Mouse (Mus musculus) MEL (cell line): ENCODE results near the gene Babam2. TPM values are rescaled to one million over a fixed set of nuclear protein-coding genes. Genes with fewer than 3 reads are reported as not detected.

Experiments
- DNase-seq: peaks from one replicate; pipeline ENCODE4 v3.0.0; 2011; ENCODE audit warnings: low read depth, low spot score
- H3K27ac ChIP-seq: 2 replicates; pipeline ENCODE4 v1.5.1; 2012; ENCODE audit warnings: low read depth, mild to moderate bottlenecking, control low read depth, low read length, moderate library complexity; ENCODE audit not compliant: control insufficient read depth
- H3K27me3 ChIP-seq, 2 experiments: fragments of 150-350 bp in 1 of 2; sonication (generic) in 1 of 2; 2 replicates each; pipeline ENCODE4 v1.6.1; 2012; ENCODE audit warnings: low read length in 2 of 2, mild to moderate bottlenecking in 2 of 2, improper control_type of control experiment in 1 of 2, moderate library complexity in 1 of 2; ENCODE audit not compliant: insufficient read depth in 2 of 2, control insufficient read depth in 1 of 2
- H3K36me3 ChIP-seq, 2 experiments: 2 replicates each; pipeline ENCODE4 v1.6.1; 2012 to 2014; ENCODE audit warnings: low read length in 2 of 2, improper control_type of control experiment in 1 of 2, inconsistent platforms in 1 of 2, mild to moderate bottlenecking in 1 of 2; ENCODE audit not compliant: insufficient read depth in 2 of 2, control insufficient read depth in 1 of 2
- H3K4me1 ChIP-seq, 2 experiments: fragments of 150-350 bp in 1 of 2; sonication (generic) in 1 of 2; 2 replicates each; pipeline ENCODE4 v1.6.1; 2012; ENCODE audit warnings: low read length in 2 of 2, improper control_type of control experiment in 1 of 2, mild to moderate bottlenecking in 1 of 2; ENCODE audit not compliant: insufficient read depth in 2 of 2, control insufficient read depth in 1 of 2
- H3K4me3 ChIP-seq, 2 experiments: fragments of 150-350 bp in 1 of 2; sonication (generic) in 1 of 2; 2 replicates each; pipeline ENCODE4 v1.5.1; 2012; ENCODE audit warnings: low read depth in 2 of 2, low read length in 2 of 2, mild to moderate bottlenecking in 2 of 2, moderate library complexity in 2 of 2, control low read depth in 1 of 2, improper control_type of control experiment in 1 of 2; ENCODE audit not compliant: control insufficient read depth in 1 of 2, insufficient read depth in 1 of 2
- H3K79me2 ChIP-seq: 2 replicates; pipeline ENCODE4 v1.6.1; 2012; ENCODE audit warnings: mild to moderate bottlenecking, low read length, moderate library complexity; ENCODE audit not compliant: control insufficient read depth, poor library complexity, insufficient read depth
- H3K9ac ChIP-seq: 2 replicates; pipeline ENCODE4 v1.6.1; 2012; ENCODE audit warnings: low read depth, mild to moderate bottlenecking, control low read depth, low read length, moderate library complexity; ENCODE audit not compliant: control insufficient read depth, poor library complexity, severe bottlenecking
- H3K9me3 ChIP-seq: fragments of 150-350 bp; sonication (generic); replicated peaks from 2 replicates; pipeline ENCODE4 v1.6.1; 2012; ENCODE audit warnings: mild to moderate bottlenecking, low read length, improper control_type of control experiment, moderate library complexity; ENCODE audit not compliant: insufficient read depth
- BHLHE40 ChIP-seq: IDR thresholded peaks from 2 replicates; pipeline ENCODE4 v1.6.1; 2012; ENCODE audit warnings: low read depth, mild to moderate bottlenecking, inconsistent platforms, low read length, improper control_type of control experiment, borderline replicate concordance
- CHD2 ChIP-seq: IDR thresholded peaks from 2 replicates; pipeline ENCODE4 v1.6.1; 2011; ENCODE audit warnings: low read length, improper control_type of control experiment
- CTCF ChIP-seq, 3 experiments: IDR thresholded peaks in 2 of 3; conservative IDR thresholded peaks in 1 of 3; 2 replicates each; pipeline ENCODE4 v1.5.1; 2011 to 2012; ENCODE audit warnings: low read length in 3 of 3, low read depth in 2 of 3, mild to moderate bottlenecking in 2 of 3, improper control_type of control experiment in 1 of 3, inconsistent platforms in 1 of 3, mixed read lengths in 1 of 3, moderate library complexity in 1 of 3; ENCODE audit not compliant: control insufficient read depth in 1 of 3, insufficient read depth in 1 of 3, poor library complexity in 1 of 3, severe bottlenecking in 1 of 3
- ELF1 ChIP-seq: IDR thresholded peaks from 2 replicates; pipeline ENCODE4 v1.6.1; 2014; ENCODE audit warnings: low read depth, mild to moderate bottlenecking, inconsistent platforms, low read length, improper control_type of control experiment, moderate library complexity
- GABPA ChIP-seq: IDR thresholded peaks from 2 replicates; pipeline ENCODE4 v1.6.1; 2012; ENCODE audit warnings: low read depth, mild to moderate bottlenecking, inconsistent platforms, low read length, improper control_type of control experiment, moderate library complexity
- HCFC1 ChIP-seq: IDR thresholded peaks from 2 replicates; pipeline ENCODE4 v1.6.1; 2012; ENCODE audit warnings: low read depth, mild to moderate bottlenecking, inconsistent platforms, low read length, improper control_type of control experiment, moderate library complexity
- JUND ChIP-seq: IDR thresholded peaks from 2 replicates; pipeline ENCODE4 v1.6.1; 2011; ENCODE audit warnings: low read depth, mild to moderate bottlenecking, improper control_type of control experiment, low read length
- MAFK ChIP-seq: IDR thresholded peaks from 2 replicates; pipeline ENCODE4 v1.6.1; 2011; ENCODE audit warnings: low read depth, mild to moderate bottlenecking, low read length, improper control_type of control experiment, borderline replicate concordance
- MXI1 ChIP-seq: IDR thresholded peaks from 2 replicates; pipeline ENCODE4 v1.6.1; 2011; ENCODE audit warnings: mild to moderate bottlenecking, low read depth, low read length, improper control_type of control experiment
- MYC ChIP-seq: IDR thresholded peaks from 2 replicates; pipeline ENCODE4 v1.6.1; 2011; ENCODE audit warnings: low read depth, mild to moderate bottlenecking, low read length, improper control_type of control experiment, moderate library complexity
- POLR2A ChIP-seq, 2 experiments: IDR thresholded peaks; 2 replicates each; pipeline ENCODE4 v1.6.1; 2011 to 2012; ENCODE audit warnings: low read length in 2 of 2, mild to moderate bottlenecking in 2 of 2, control low read depth in 1 of 2, improper control_type of control experiment in 1 of 2, low read depth in 1 of 2, moderate library complexity in 1 of 2; ENCODE audit not compliant: control insufficient read depth in 1 of 2, insufficient read depth in 1 of 2, poor library complexity in 1 of 2
- POLR2AphosphoS5 ChIP-seq: IDR thresholded peaks from 2 replicates; pipeline ENCODE4 v1.6.1; 2012; ENCODE audit warnings: low read depth, borderline replicate concordance, mild to moderate bottlenecking, inconsistent platforms, low read length, moderate library complexity, mixed read lengths
- RAD21 ChIP-seq: IDR thresholded peaks from 2 replicates; pipeline ENCODE4 v1.6.1; 2011; ENCODE audit warnings: mild to moderate bottlenecking, low read depth, low read length, improper control_type of control experiment
- SMC3 ChIP-seq: IDR thresholded peaks from 2 replicates; pipeline ENCODE4 v1.6.1; 2011; ENCODE audit warnings: low read depth, low read length, improper control_type of control experiment
- TAL1 ChIP-seq: IDR thresholded peaks from 2 replicates; pipeline ENCODE4 v1.6.1; 2012; ENCODE audit warnings: mild to moderate bottlenecking, inconsistent platforms, low read length, moderate library complexity, mixed read lengths
- TBP ChIP-seq: IDR thresholded peaks from 2 replicates; pipeline ENCODE4 v1.8.0; 2011; ENCODE audit warnings: low read depth, low read length, improper control_type of control experiment
- TCF12 ChIP-seq: IDR thresholded peaks from 2 replicates; pipeline ENCODE4 v1.6.1; 2014; ENCODE audit warnings: low read depth, mild to moderate bottlenecking, inconsistent platforms, low read length, improper control_type of control experiment, moderate library complexity
- UBTF ChIP-seq: IDR thresholded peaks from 2 replicates; pipeline ENCODE4 v1.6.1; 2012; ENCODE audit warnings: low read depth, mild to moderate bottlenecking, inconsistent platforms, low read length, improper control_type of control experiment, moderate library complexity, borderline replicate concordance; ENCODE audit not compliant: insufficient read depth
- USF1 ChIP-seq: IDR thresholded peaks from 2 replicates; pipeline ENCODE4 v1.6.1; 2014; ENCODE audit warnings: low read depth, mild to moderate bottlenecking, inconsistent platforms, low read length, improper control_type of control experiment, moderate library complexity
- ZC3H11A ChIP-seq: IDR thresholded peaks from 2 replicates; pipeline ENCODE4 v1.6.1; 2012; ENCODE audit warnings: low read depth, mild to moderate bottlenecking, inconsistent platforms, low read length, improper control_type of control experiment
- ZKSCAN1 ChIP-seq: IDR thresholded peaks from 2 replicates; pipeline ENCODE4 v1.6.1; 2012; ENCODE audit warnings: low read depth, mild to moderate bottlenecking, inconsistent platforms, low read length, improper control_type of control experiment, moderate library complexity
- ZNF384 ChIP-seq: IDR thresholded peaks from 2 replicates; pipeline ENCODE4 v1.6.1; 2012; ENCODE audit warnings: low read depth, mild to moderate bottlenecking, inconsistent platforms, low read length, improper control_type of control experiment
- polyA plus RNA-seq, 2 experiments: library from polyadenylated mRNA; stranded (reverse) in 1 of 2; unstranded in 1 of 2; fragments of >175 nt in 1 of 2; fragments of >200 nt in 1 of 2; gene quantifications; 2 replicates each; pipeline versions ENCODE4 v1.2.1 to v1.2.4; 2012; ENCODE audit warnings: low replicate concordance in 2 of 2, low read depth in 1 of 2; ENCODE audit not compliant: insufficient read length in 2 of 2, insufficient read depth in 1 of 2, missing spikeins in 1 of 2
- total RNA-seq: library from RNA; depleted of rRNA; stranded (reverse); fragments of 300-350 nt; gene quantifications from 2 replicates; pipeline ENCODE4 v1.2.3, GENCODE M21; 2012

Gene Babam2
- total and polyA plus RNA-seq, 3 experiments = 43.3 to 86.6 TPM; not detected in 1

DNA sequence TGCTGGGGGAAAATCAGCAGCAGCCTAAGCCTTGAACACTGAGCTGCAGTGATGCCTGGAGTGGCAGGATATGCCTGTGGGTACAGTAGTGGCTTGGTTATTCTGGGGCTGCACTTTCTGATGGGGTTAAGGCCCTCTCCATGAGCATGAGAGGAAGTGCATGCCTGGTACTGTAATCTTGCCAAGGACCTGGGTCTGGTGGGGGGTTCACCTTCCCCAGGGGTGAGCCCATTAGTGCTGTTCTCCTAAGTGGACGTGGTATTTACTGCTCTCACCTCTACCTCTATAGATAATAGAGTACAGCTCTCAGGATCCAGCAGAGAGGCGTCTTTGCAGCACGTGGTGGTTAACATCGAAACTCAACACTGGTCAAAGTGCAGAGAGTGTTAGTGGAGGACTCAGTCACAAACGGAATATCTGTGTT is 16.4 kb downstream of the Babam2 start:
- Histone ChIP-seq H3K9me3 (no peaks in the 10 kb centered on the region), H3K79me2 (no peaks in the 10 kb centered on the region; the same call in 1 of the 2 replicates), H3K27me3 (no peaks in the 10 kb centered on the region), H3K27ac (peak overlapping the region; percentile 5), H3K4me1 (peaks cover 9 to 19% of the 10 kb centered on the region in 2 experiments), H3K9ac (peak overlapping the region; percentile 11; the same call in 1 of the 2 replicates), H3K4me3 (peak overlapping the region in 1 of 2 experiments; percentile 51; a peak in 2 of 4 replicates), H3K36me3 (peaks cover 0 to 23% of the 10 kb centered on the region in 2 experiments; a peak in 3 of 4 replicates)
- peak; percentile 29 for DNase-seq
- no peak for TF ChIP-seq CTCF (IDR thresholded peaks at IDR 0.05 in 2 of 3, conservative IDR thresholded peaks at IDR 0.05 in 1 of 3; ENCODE audit: control insufficient read depth in 1 of 3, insufficient read depth in 1 of 3, low read depth in 2 of 3, low read length in 3 of 3, poor library complexity in 1 of 3, severe bottlenecking in 1 of 3)
- no peak for TF ChIP-seq USF1
- no peak for TF ChIP-seq ZKSCAN1
- TF ChIP-seq TCF12 = no peak
- no peak for TF ChIP-seq SMC3
- no peak for TF ChIP-seq TBP
- no peak for TF ChIP-seq POLR2AphosphoS5
- TF ChIP-seq POLR2A (IDR thresholded peaks at IDR 0.05; ENCODE audit: control insufficient read depth in 1 of 2, insufficient read depth in 1 of 2, low read depth in 1 of 2, low read length in 2 of 2, poor library complexity in 1 of 2) = no peak
- TF ChIP-seq GABPA = no peak
- no peak for TF ChIP-seq MXI1
- no peak for TF ChIP-seq JUND
- TF ChIP-seq UBTF = no peak
- no peak for TF ChIP-seq TAL1
- TF ChIP-seq MYC = no peak
- no peak for TF ChIP-seq RAD21
- no peak for TF ChIP-seq CHD2
- TF ChIP-seq ELF1 = no peak
- no peak for TF ChIP-seq ZNF384

DNA sequence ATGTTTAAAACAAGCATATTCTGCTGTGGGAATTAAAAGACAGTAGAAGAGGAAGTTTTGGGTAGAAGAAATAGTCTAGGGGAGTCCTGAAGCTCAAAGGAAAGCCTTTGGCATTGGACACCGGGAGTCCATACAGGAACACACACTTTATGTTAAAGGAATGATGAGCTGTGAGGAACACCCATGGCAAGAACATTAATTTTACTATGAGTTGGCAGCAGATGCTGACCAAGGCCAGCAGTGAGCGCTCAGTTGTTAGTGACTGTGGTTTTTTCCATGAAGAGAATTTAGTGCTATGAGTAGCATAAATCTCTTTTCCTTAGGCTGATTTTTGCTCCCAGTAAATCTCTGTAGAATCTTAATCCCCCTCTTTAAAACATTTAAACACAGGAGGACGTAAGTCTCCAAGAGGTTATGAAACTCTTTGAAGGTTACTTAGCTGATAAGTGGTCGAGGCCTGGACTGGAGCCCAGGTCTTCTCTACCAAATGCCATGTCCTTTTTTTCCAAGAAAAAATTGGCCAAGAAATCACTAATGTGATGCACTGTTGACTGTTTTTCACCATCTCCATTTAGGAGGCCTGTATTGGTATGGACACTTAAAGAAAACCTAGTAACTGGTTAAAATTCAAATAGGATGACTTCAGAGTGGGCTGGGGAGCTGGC is 18.1 kb downstream of the Babam2 start:
- Histone ChIP-seq H3K36me3 (peaks cover 0 to 17% of the 10 kb centered on the region in 2 experiments; a peak in 2 of 4 replicates), H3K4me1 (peaks cover 6 to 11% of the 10 kb centered on the region in 2 experiments; a peak in 3 of 4 replicates), H3K9ac (no peak overlapping the region), H3K27me3 (no peaks in the 10 kb centered on the region), H3K4me3 (no peak overlapping the region), H3K79me2 (no peaks in the 10 kb centered on the region; the same call in 1 of the 2 replicates), H3K9me3 (no peaks in the 10 kb centered on the region), H3K27ac (no peak overlapping the region)
- no peak for TF ChIP-seq MAFK
- TF ChIP-seq MYC = no peak
- TF ChIP-seq CHD2 = no peak
- no peak for TF ChIP-seq BHLHE40
- TF ChIP-seq CTCF (IDR thresholded peaks at IDR 0.05 in 2 of 3, conservative IDR thresholded peaks at IDR 0.05 in 1 of 3; ENCODE audit: control insufficient read depth in 1 of 3, insufficient read depth in 1 of 3, low read depth in 2 of 3, low read length in 3 of 3, poor library complexity in 1 of 3, severe bottlenecking in 1 of 3) = no peak
- TF ChIP-seq ZNF384 = no peak
- no peak for TF ChIP-seq ZC3H11A
- no peak for TF ChIP-seq TBP
- no peak for TF ChIP-seq USF1
- no peak for TF ChIP-seq ZKSCAN1
- no peak for TF ChIP-seq HCFC1
- DNase-seq = no peak
